Mouse (Mus musculus): ENCODE data around the gene Spz1. TPM values are rescaled to one million over a fixed set of nuclear protein-coding genes. Genes with fewer than 3 reads are reported as not detected.

The Spz1 gene
- polyA plus RNA-seq, 1 experiment from 2014 or later, result not detected

DNA sequence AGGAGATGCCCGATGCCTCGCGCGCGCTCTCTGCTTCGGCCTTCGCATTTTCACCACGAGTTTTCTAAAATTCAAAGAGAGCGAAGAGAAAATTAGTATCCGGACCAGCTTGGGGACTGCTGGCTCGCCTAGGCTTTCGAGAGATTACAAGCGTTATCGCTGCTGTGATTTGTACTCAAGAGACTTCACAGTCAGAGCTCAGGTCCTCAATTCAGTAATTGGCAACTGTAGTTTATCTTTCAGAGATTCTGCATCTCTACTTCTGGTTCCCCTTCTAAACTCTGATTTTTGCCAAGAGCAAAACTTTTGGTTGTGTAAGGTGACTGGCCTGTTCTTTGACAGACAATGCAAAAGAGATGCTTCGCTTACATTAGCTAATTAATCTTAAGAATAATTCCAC, 44.7 kb downstream of the Spz1 start:
- WGBS, result 4% methylated on average over 15 of the region's 15 CpGs
- H3K27me3 ChIP-seq (replicated peaks; ENCODE audit: control insufficient read depth, insufficient read depth, low read length), result no peaks in the 10 kb centered on the region
- peak overlapping the region; percentile 79 for H3K9ac ChIP-seq (ENCODE audit: low read depth, low read length)
- no peak for TF ChIP-seq CTCF (IDR thresholded peaks at IDR 0.05; ENCODE audit: low read depth)
- ATAC-seq, result no peak
- H3K9me3 ChIP-seq (ENCODE audit: control insufficient read depth), result no peaks in the 10 kb centered on the region
- peak overlapping the region; percentile 77 for H3K4me3 ChIP-seq (ENCODE audit: low read depth, low read length)
- no peaks in the 10 kb centered on the region for H3K36me3 ChIP-seq (ENCODE audit: control insufficient read depth, insufficient read depth)
- peak overlapping the region; percentile 93 for H3K4me2 ChIP-seq (replicated peaks; ENCODE audit: low read depth)
- H3K27ac ChIP-seq (ENCODE audit: low read depth, low read length), result peak overlapping the region; percentile 93
- H3K4me1 ChIP-seq (replicated peaks; ENCODE audit: control insufficient read depth, insufficient read depth, low read length), result no peaks in the 10 kb centered on the region

DNA sequence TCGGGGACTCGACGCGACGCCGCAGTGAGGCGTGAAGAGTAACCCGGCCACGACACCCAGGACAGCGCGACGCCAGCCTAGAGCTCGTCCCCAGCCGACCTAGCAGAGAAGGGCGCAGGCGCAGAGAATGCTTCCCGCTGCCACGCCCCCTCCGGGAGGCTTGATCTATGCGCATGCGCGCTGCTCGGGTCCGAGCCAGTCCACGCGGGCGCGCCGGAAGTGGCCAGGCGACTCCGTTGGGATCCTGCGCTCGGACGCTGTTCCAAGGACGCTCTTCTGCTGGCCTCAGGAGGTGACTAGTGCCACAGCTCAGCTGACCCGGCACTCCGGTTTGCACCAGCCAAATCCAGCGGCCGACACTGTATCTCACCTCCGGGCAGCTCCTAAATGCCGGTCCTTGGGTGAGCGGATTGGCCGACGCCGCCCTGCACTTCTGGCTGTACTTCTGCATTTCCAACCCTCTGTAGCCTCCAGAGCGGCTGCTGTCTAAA, 45.2 kb downstream of the Spz1 start, which contains the start of gene Zfyve16:
Zfyve16 (minus strand) TSS at position 148 of the 491 bp plus-strand sequence.
- H3K9me3 ChIP-seq (ENCODE audit: control insufficient read depth), result no peaks in the 10 kb centered on the region
- H3K4me2 ChIP-seq (replicated peaks; ENCODE audit: low read depth), result peak within 1 kb of the TSS; percentile 93
- H3K36me3 ChIP-seq (ENCODE audit: control insufficient read depth, insufficient read depth), result no peaks in the 10 kb centered on the region
- WGBS, result under 1% methylated on average over 46 of the region's 46 CpGs
- TF ChIP-seq CTCF (IDR thresholded peaks at IDR 0.05; ENCODE audit: low read depth), result 0 out of 2 replicates have a peak, but pooled peaks have one; percentile 11
- H3K9ac ChIP-seq (ENCODE audit: low read depth, low read length), result peak within 1 kb of the TSS; percentile 79
- peak within 1 kb of the TSS; percentile 77 for H3K4me3 ChIP-seq (ENCODE audit: low read depth, low read length)
- ATAC-seq, result peak; percentile 95
- H3K4me1 ChIP-seq (replicated peaks; ENCODE audit: control insufficient read depth, insufficient read depth, low read length), result no peaks in the 10 kb centered on the region
- H3K27ac ChIP-seq (ENCODE audit: low read depth, low read length), result peak within 1 kb of the TSS; percentile 93
- no peaks in the 10 kb centered on the region for H3K27me3 ChIP-seq (replicated peaks; ENCODE audit: control insufficient read depth, insufficient read depth, low read length)

DNA sequence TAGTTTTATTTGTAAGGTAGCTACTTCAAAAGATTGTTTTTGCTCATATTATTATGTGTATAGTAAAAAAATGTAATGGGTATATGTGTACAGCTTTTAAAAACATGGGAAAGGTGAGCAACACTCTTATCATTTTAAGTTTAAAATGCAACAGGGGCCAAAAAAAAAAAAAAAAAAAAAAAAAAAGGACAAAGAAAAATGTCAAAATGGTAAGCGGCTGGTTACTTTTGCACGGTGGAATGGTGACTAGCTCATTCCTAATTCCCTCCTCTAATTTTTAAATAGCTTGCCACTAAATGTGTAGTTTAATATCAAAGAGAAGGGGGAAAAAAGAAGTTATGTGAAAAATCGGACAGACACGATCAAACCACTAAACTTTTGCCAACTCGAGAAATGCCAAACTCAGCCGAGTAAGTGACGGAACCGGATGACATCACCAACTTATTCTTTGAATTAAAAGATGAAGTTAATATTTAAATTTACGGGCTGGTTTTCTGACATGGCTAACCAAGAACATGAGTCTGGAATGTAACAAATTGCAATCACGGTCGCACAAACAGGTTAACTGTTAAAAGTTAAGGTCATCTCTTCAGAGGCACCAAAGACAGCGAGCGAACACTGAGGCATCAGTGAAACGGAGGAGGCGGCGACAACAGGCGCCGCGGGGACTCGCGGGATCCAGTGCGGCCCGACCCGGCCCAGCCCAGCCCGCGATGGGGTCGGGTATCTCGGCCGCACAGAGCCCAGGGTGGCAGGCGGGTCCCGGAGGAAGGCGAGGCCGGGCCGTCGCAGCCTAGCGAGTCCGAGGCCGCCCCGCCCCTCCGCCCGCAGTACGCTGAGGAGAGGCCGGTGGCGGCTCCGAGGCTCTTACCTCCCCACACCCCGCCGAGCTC, 45.9 kb downstream of the Spz1 start:
- H3K9me3 ChIP-seq (ENCODE audit: control insufficient read depth), result no peaks in the 10 kb centered on the region

More for the DNA sequence above, 45.9 kb downstream of the Spz1 start:
- Histone ChIP-seq H3K4me3 (ENCODE audit: low read depth, low read length) (peak overlapping the region; percentile 77), H3K27me3 (replicated peaks; ENCODE audit: control insufficient read depth, insufficient read depth, low read length) (no peaks in the 10 kb centered on the region), H3K4me2 (replicated peaks; ENCODE audit: low read depth) (peak overlapping the region; percentile 93), H3K9ac (ENCODE audit: low read depth, low read length) (peak overlapping the region; percentile 79), H3K36me3 (ENCODE audit: control insufficient read depth, insufficient read depth) (no peaks in the 10 kb centered on the region), H3K27ac (ENCODE audit: low read depth, low read length) (peak overlapping the region; percentile 93), H3K4me1 (replicated peaks; ENCODE audit: control insufficient read depth, insufficient read depth, low read length) (no peaks in the 10 kb centered on the region)
- no peak for TF ChIP-seq CTCF (IDR thresholded peaks at IDR 0.05; ENCODE audit: low read depth)
- WGBS, result 2% methylated on average over 46 of the region's 47 CpGs
- ATAC-seq, result no peak

Other genes starting within 250 kb of the Spz1 start
- gene Dhfr, start 221.4 kb downstream of the Spz1 start, polyA plus RNA-seq (2015; fragmentation: Nextera tagmentation; extraction: Ambion mirVana), result 10.2 and 11.0 TPM in 2 replicates
- gene Msh3, start 221.2 kb downstream of the Spz1 start, polyA plus RNA-seq (2015; fragmentation: Nextera tagmentation; extraction: Ambion mirVana), result 8.0 and 9.5 TPM in 2 replicates
- gene Ankrd34b, start 150.3 kb downstream of the Spz1 start, polyA plus RNA-seq (2015; fragmentation: Nextera tagmentation; extraction: Ambion mirVana), result 0.08 and 0.09 TPM in 2 replicates
- 0.29 and 0.46 TPM in 2 replicates for gene Fam151b, start 92.2 kb downstream of the Spz1 start, polyA plus RNA-seq (2015; fragmentation: Nextera tagmentation; extraction: Ambion mirVana)
- 3.5 TPM in 2 replicates for gene Zfyve16, start 45.3 kb downstream of the Spz1 start, polyA plus RNA-seq (2015; fragmentation: Nextera tagmentation; extraction: Ambion mirVana)
- gene Serinc5, start 34.9 kb upstream of the Spz1 start, polyA plus RNA-seq (2015; fragmentation: Nextera tagmentation; extraction: Ambion mirVana), result 10.8 and 11.8 TPM in 2 replicates
- 6.3 and 7.1 TPM in 2 replicates for gene Thbs4, start 218.6 kb upstream of the Spz1 start, polyA plus RNA-seq (2015; fragmentation: Nextera tagmentation; extraction: Ambion mirVana)

Measured in intestine, postnatal 0 days (tissue).